Mouse (Mus musculus) brain, embryonic 14.5 days (tissue): Measurements from ENCODE around the gene Krtap19-1.

Experiments used
- CTCF ChIP-seq: fragments of 200-500 bp; IDR thresholded peaks from 2 replicates; pipeline ENCODE4 v1.5.1; 2012; ENCODE audit warnings: inconsistent platforms, mild to moderate bottlenecking, moderate library complexity, borderline replicate concordance; ENCODE audit not compliant: insufficient read depth, insufficient read length; ENCODE audit errors: extremely low read depth
- POLR2A ChIP-seq: fragments of 200-500 bp; IDR thresholded peaks from 2 replicates; pipeline ENCODE4 v1.6.1; 2012; ENCODE audit warnings: mild to moderate bottlenecking, inconsistent platforms, borderline replicate concordance; ENCODE audit not compliant: poor library complexity, insufficient read depth, insufficient read length, severe bottlenecking; ENCODE audit errors: extremely low read depth

DNA sequence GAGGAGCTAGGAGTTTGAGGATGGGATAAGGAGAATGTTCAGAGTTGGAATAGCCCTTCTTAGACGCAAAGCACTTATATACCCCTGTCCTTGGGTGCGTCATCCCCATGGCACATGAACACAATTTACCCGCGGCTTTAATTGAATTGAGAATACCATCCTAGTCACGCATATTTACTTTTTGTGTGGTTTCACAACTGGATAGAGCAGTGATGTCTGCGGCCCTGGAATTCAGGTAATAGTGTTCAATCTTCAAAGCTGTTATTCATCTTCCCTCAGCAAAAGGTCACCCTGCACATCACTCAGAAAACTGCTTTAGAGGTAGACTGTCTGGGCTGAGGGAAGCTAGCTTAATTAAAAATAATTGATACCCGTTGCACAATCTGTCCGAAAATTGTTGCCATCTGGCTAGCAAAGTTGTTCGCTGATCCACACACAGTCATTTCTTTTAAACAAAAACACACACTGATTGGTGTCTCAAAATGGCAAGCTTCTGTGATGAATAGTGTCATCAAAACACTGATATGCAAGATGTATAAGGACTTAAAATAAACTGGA is 43.0 kb downstream of the Krtap19-1 start, which contains the start of gene Krtap14:
- TF ChIP-seq POLR2A (no peak), CTCF (no peak)
